Mouse (Mus musculus) midbrain, embryonic 16.5 days (tissue): ENCODE results near the gene Stard10. TPM values are rescaled to one million over a fixed set of nuclear protein-coding genes. Genes with fewer than 3 reads are reported as not detected.

Experiments used
- ATAC-seq: fragments of 200-750 bp; cut with Nextera tagmentation; 2 replicates; pipeline ENCODE4 v1.8.0; 2017; ENCODE audit warnings: moderate TSS enrichment
- H3K27ac ChIP-seq: fragments of 300-500 bp; sonication (generic); 2 replicates; pipeline ENCODE4 v1.5.1; 2014; ENCODE audit warnings: mild to moderate bottlenecking, low read length, mixed read lengths
- H3K27me3 ChIP-seq: fragments of 300-500 bp; sonication (generic); 2 replicates; pipeline ENCODE4 v1.6.1; 2014; ENCODE audit warnings: low read depth, low read length, mixed read lengths; ENCODE audit not compliant: control insufficient read depth, insufficient read depth
- H3K36me3 ChIP-seq: fragments of 300-500 bp; sonication (generic); 2 replicates; pipeline ENCODE4 v1.6.1; 2014; ENCODE audit warnings: mild to moderate bottlenecking, low read length, moderate library complexity, mixed read lengths; ENCODE audit not compliant: control insufficient read depth, insufficient read depth
- H3K4me1 ChIP-seq: fragments of 300-500 bp; sonication (generic); 2 replicates; pipeline ENCODE4 v1.6.1; 2014; ENCODE audit warnings: mild to moderate bottlenecking, low read length, mixed read lengths; ENCODE audit not compliant: control insufficient read depth, insufficient read depth
- H3K4me2 ChIP-seq: fragments of 300-500 bp; sonication (generic); 2 replicates; pipeline ENCODE4 v1.6.1; 2014; ENCODE audit warnings: mild to moderate bottlenecking, low read length, mixed read lengths
- H3K4me3 ChIP-seq: fragments of 300-500 bp; sonication (generic); 2 replicates; pipeline ENCODE4 v1.5.1; 2014; ENCODE audit warnings: low read depth, mild to moderate bottlenecking, low read length, moderate library complexity, mixed read lengths
- H3K9ac ChIP-seq: fragments of 300-500 bp; sonication (generic); 2 replicates; pipeline ENCODE4 v1.6.1; 2014; ENCODE audit warnings: low read depth, low read length, mixed read lengths
- H3K9me3 ChIP-seq: fragments of 300-500 bp; sonication (generic); replicated peaks from 2 replicates; pipeline ENCODE4 v1.6.1; 2014; ENCODE audit warnings: mild to moderate bottlenecking, low read length, mixed read lengths; ENCODE audit not compliant: control insufficient read depth, poor library complexity, severe bottlenecking
- WGBS: fragments of 180-500 bp; shearing (Covaris S2); extraction: QIAGEN DNeasy Blood & Tissue Kit; methylation state at CpG from one replicate; pipeline ENCODE4 v1.1.7; 2014; 5-methylcytosine and 5-hydroxymethylcytosine counted together
- polyA plus RNA-seq: library from polyadenylated mRNA; unstranded; fragments of >200 nt; fragmentation: Nextera tagmentation; extraction: Ambion mirVana; gene quantifications from 2 replicates; pipeline ENCODE4 v1.2.1, GENCODE M21; 2015

The Stard10 gene
- polyA plus RNA-seq, 1 experiment from 2014 or later, result 8.3 TPM

DNA sequence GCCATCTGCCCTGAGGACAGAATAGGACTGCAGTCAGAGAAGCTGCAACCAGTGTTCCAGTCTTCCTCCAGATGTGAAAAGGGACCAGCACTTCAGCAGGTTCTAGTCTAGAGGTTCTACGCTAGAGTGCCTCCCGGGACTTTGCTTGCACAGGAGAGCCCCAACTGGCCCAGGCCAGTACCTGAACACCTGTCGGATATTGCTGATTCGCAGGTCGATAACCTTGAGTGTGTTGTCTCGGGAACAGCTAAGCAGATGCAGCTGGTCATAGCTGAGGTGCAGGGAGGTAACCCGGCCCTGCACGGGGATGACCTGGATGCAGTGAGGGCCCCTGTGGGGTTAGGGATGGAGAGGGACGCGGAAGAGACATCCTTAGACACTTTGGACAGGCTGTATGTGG is 26.5 kb upstream of the Stard10 start:
- Histone ChIP-seq H3K4me2 (no peak overlapping the region), H3K9me3 (no peaks in the 10 kb centered on the region), H3K36me3 (peaks cover 2% of the 10 kb centered on the region; the same call in 1 of the 2 replicates), H3K4me1 (no peaks in the 10 kb centered on the region), H3K4me3 (no peak overlapping the region), H3K27me3 (no peaks in the 10 kb centered on the region), H3K9ac (no peak overlapping the region), H3K27ac (no peak overlapping the region)
- WGBS, result 92% methylated on average over 10 of the region's 10 CpGs
- ATAC-seq, result no peak

DNA sequence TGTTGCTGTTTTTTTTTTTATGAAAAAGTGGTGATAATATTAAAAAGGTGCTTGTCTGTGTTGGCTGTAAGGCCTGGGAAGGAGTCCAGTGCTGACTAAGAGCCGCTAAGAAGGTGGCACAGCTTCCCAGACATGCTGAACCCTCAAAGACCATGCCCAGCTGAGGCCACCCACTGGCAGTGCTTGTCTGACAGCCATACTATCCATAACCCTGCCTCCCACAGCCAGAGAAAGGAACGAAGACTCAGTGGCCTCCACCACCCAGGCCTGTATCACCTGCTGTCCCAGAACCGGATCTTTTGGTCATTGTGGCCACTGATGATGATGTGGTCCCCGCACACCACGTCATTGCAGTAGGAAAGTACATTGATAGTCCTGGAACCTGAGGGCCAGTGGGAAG is 25.7 kb upstream of the Stard10 start:
- H3K4me3 ChIP-seq, result no peak overlapping the region
- H3K4me1 ChIP-seq, result peaks cover 3% of the 10 kb centered on the region
- H3K9ac ChIP-seq, result no peak overlapping the region
- H3K4me2 ChIP-seq, result no peak overlapping the region
- no peaks in the 10 kb centered on the region for H3K9me3 ChIP-seq
- no peaks in the 10 kb centered on the region; the same call in 1 of the 2 replicates for H3K36me3 ChIP-seq
- H3K27me3 ChIP-seq, result no peaks in the 10 kb centered on the region
- no peak overlapping the region for H3K27ac ChIP-seq
- WGBS, result 82% methylated on average over 5 of the region's 5 CpGs
- no peak for ATAC-seq

DNA sequence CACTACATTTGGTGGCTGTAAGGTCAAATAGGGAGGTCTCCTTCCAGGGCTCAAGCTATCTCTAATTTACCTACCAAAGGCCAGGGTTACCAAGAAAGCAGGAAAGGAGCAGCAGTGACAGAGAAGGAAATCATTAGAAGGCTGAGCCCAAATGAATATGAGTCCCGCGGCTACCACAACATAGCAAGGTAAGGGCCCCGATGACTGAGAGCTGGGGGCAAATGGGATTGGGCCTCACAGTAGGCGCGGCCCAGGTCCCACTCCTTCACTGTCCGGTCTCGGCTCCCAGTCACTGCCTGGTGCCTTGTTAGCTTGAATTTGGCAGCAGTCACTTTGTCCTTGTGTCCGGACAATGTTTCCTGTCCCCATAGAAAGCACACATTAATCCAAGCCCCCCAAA is 25.2 kb upstream of the Stard10 start:
- H3K9ac ChIP-seq, result no peak overlapping the region
- no peaks in the 10 kb centered on the region; the same call in 1 of the 2 replicates for H3K36me3 ChIP-seq
- H3K4me2 ChIP-seq, result no peak overlapping the region
- H3K4me1 ChIP-seq, result peaks cover 5% of the 10 kb centered on the region
- no peak for ATAC-seq
- no peak overlapping the region for H3K4me3 ChIP-seq
- no peak overlapping the region for H3K27ac ChIP-seq
- WGBS, result 92% methylated on average over 8 of the region's 8 CpGs
- H3K27me3 ChIP-seq, result no peaks in the 10 kb centered on the region
- no peaks in the 10 kb centered on the region for H3K9me3 ChIP-seq

GRCm38 (mm10) chr7:101292086-101292485 is 24.8 kb upstream of the Stard10 start:
- Histone ChIP-seq H3K27ac (no peak overlapping the region), H3K9me3 (no peaks in the 10 kb centered on the region), H3K27me3 (no peaks in the 10 kb centered on the region), H3K36me3 (no peaks in the 10 kb centered on the region; the same call in 1 of the 2 replicates), H3K9ac (no peak overlapping the region), H3K4me2 (no peak overlapping the region), H3K4me3 (no peak overlapping the region), H3K4me1 (peaks cover 7% of the 10 kb centered on the region)
- no peak for ATAC-seq
- 85% methylated on average over 2 of the region's 4 CpGs for WGBS

DNA sequence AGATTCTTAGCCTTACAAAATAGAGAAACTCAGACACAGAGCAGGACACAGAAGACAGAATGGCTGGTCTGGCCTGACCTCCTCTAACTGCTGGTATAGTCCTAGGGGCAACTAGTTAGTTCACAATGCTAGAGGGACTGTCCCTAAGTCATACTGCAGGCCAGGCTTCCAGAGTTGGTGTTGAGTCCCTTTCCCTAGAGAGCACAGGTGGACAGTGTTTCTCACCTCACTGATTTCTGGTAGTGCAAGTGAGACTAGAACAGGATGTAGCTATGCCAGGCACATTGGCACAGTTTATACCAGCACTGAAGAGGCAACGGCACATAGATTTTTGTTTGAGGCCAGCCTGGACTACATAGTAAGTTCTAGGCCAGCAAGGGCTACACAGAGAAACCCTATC is 24.2 kb upstream of the Stard10 start:
- WGBS, result 92% methylated on average over 1 of the region's 1 CpGs
- Histone ChIP-seq H3K9ac (no peak overlapping the region), H3K27me3 (0 out of 2 replicates have a peak, but pooled peaks cover 1% of the 10 kb centered on the region), H3K27ac (no peak overlapping the region), H3K9me3 (no peaks in the 10 kb centered on the region), H3K36me3 (no peaks in the 10 kb centered on the region; the same call in 1 of the 2 replicates), H3K4me1 (peaks cover 8% of the 10 kb centered on the region), H3K4me2 (no peak overlapping the region), H3K4me3 (no peak overlapping the region)
- ATAC-seq, result no peak

DNA sequence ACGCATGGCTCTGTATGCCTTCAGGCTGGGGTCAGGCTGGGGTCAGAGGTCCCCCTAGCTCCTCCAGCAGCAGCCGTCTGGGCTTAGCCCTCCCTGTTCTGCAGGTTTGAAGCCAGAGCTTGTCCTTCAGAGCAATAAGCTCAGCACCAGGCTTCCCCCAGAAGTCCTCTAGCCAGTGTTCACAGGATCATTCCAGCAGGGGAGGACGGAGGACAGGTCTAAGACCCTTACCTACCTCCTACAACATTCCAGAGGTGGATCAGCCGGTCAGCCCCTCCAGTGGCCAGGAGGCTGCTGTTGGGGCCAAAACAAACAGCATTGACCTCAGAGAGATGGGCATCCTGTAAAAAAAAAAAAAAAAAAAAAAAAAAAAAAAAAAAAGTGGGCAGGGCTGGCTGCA is 23.7 kb upstream of the Stard10 start:
- H3K9ac ChIP-seq, result no peak overlapping the region
- peaks cover 6% of the 10 kb centered on the region; the same call in 1 of the 2 replicates for H3K27me3 ChIP-seq
- no peak for ATAC-seq
- 65% methylated on average over 4 of the region's 4 CpGs for WGBS
- H3K27ac ChIP-seq, result no peak overlapping the region
- H3K9me3 ChIP-seq, result no peaks in the 10 kb centered on the region
- H3K4me1 ChIP-seq, result peaks cover 8% of the 10 kb centered on the region
- no peak overlapping the region for H3K4me2 ChIP-seq
- H3K36me3 ChIP-seq, result no peaks in the 10 kb centered on the region
- H3K4me3 ChIP-seq, result no peak overlapping the region

- no peak overlapping the region for H3K4me2 ChIP-seq
- ATAC-seq, result no peak
- WGBS, result 53% methylated on average over 4 of the region's 4 CpGs
Observed at GRCm38 (mm10) chr7:101293611-101294010, 23.3 kb upstream of the Stard10 start.

DNA sequence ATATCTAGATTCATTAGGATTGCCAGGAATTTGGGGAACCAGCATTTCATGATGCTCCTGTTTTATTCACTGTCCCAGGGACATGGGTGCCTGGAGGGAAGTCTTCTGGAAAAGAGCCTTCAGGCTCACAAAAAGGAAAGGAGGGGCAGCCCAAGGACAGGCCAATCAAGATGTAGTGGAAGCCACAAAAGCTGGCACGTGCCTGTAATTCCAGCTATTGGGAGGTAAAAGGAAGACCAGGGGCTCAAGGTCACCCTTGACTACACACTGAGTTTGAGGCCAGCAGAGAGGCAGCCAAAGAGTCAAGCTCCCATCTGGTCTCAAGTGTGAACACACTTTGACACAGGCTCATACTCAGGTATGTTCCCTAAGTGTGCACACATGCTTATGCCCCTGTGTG is 21.4 kb upstream of the Stard10 start:
- Histone ChIP-seq H3K9ac (no peak overlapping the region), H3K4me3 (no peak overlapping the region), H3K4me2 (no peak overlapping the region), H3K27me3 (peaks cover 7% of the 10 kb centered on the region; the same call in 1 of the 2 replicates), H3K36me3 (no peaks in the 10 kb centered on the region), H3K27ac (no peak overlapping the region), H3K4me1 (peaks cover 8% of the 10 kb centered on the region), H3K9me3 (no peaks in the 10 kb centered on the region)
- no peak for ATAC-seq
- 62% methylated on average over 1 of the region's 1 CpGs for WGBS

More at GRCm38 (mm10) chr7:101293611-101294010, 23.3 kb upstream of the Stard10 start:
- Histone ChIP-seq H3K36me3 (no peaks in the 10 kb centered on the region), H3K27ac (no peak overlapping the region), H3K9ac (no peak overlapping the region), H3K4me3 (no peak overlapping the region), H3K4me1 (peaks cover 8% of the 10 kb centered on the region), H3K27me3 (peaks cover 7% of the 10 kb centered on the region; the same call in 1 of the 2 replicates), H3K9me3 (no peaks in the 10 kb centered on the region)

GRCm38 (mm10) chr7:101296252-101297022 is 20.4 kb upstream of the Stard10 start:
- 11% methylated on average over 35 of the region's 35 CpGs for WGBS
- ATAC-seq, result peak; percentile 91
- peak overlapping the region; percentile 42 for H3K4me3 ChIP-seq

More at GRCm38 (mm10) chr7:101296252-101297022, 20.4 kb upstream of the Stard10 start:
- Histone ChIP-seq H3K36me3 (no peaks in the 10 kb centered on the region), H3K9ac (peak overlapping the region; percentile 57), H3K4me1 (peaks cover 15% of the 10 kb centered on the region), H3K9me3 (no peaks in the 10 kb centered on the region), H3K27me3 (peaks cover 7% of the 10 kb centered on the region; the same call in 1 of the 2 replicates), H3K4me2 (peak overlapping the region; percentile 77), H3K27ac (peak overlapping the region; percentile 53)
